Mouse (Mus musculus): ENCODE measurements around the gene Ankrd63.

DNA sequence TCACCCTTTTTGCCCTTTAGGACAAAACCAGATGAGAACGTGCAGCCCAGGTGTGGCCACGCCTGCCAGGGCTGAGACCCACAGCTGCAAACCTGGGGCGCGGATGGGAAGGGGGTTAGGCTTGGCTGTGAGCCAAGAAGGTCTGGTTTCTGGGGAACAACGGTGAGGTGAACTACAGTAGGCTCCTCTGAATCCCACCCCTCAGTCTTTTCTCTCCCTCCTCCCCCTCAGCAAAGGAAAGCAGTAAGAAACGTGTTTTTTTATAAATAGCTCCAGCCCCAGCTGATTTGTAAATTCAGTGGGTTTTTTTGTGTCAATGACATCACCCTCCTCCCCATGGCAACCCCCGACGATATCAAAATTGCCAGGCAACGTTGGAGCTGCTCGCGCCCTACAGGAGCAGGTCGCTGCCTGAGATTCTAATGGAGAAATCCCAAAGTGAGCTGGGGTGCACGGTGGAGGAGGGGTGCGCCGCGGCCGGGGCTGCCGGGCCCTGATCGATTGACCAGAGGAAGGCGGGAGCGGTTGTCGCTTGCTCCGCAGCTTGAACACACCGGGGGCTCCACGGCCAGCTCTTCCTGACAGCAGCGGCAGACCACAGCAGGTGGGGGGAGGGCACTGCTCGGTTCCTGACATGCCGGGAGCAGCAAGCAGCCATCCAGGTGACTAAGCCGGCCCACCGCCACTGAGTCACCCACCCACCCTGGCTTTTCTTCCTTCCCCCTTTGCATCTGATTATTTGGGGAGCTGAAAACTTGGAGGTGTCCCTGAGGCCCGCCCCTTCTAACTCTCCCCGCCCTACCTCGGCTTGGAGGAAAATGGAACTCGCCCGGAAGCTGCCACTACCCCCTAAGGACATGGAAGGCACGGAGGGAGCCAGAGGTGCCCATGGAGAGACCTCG lies 40.6 kb downstream of the Ankrd63 start, which contains the start of gene Pak6:
- no peak for TF ChIP-seq POLR2A (IDR thresholded peaks at IDR 0.05; ENCODE audit: low read depth, low read length)
- no peak for TF ChIP-seq CTCF (IDR thresholded peaks at IDR 0.05; ENCODE audit: borderline replicate concordance, insufficient read depth, low read length)
